31 mouse cellular contexts compared by ENCODE assay signal in genomic region chr6:147207821-147208330, GRCm38 (mm10). TPM values are rescaled to one million over a fixed set of nuclear protein-coding genes. Genes with fewer than 3 reads are reported as not detected.
A peak's percentile ranks its signal among the peaks of the same experiment; 100 is the strongest.
DNase-seq lines count a peak whose midpoint lies in the region; ATAC-seq and TF ChIP-seq lines count a peak whose summit lies in the region.
"Had no signal": no experiment of that assay in that cellular context is flagged by ENCODE, and none has a peak within 500 bp of the region (broad histone marks: within the 10 kb centered on the region; RNA-seq: fewer than 3 reads in every experiment).

No protein-coding gene starts in this region.

- no peak for DNase-seq in limb, embryonic 10.5 days (ENCODE audit: low spot score)
- peak; percentile 42 for DNase-seq in adrenal gland, adult 8-10 months
- peak; percentile 10 for DNase-seq in adrenal gland, postnatal 25 days
- DNase-seq in limb, embryonic 14.5 days (ENCODE audit: low spot score) = peak; percentile 12
- no peak for DNase-seq in heart, postnatal 10 days
- DNase-seq in ovary, postnatal 14 days (ENCODE audit: low spot score) = no peak
- DNase-seq: cerebellum, adult 11-12 months; cerebellum, adult 9-11 months; embryo, embryonic 11 days; gastrocnemius, adult 2 months; heart, postnatal 36 days; kidney, postnatal 4 days; liver, postnatal 0 days; lung, postnatal 4 days; right cerebral cortex, adult 18-20 months; thymus, adult 2 months; thymus, postnatal 36 days had no signal

- no peak overlapping the region for H3K4me2 ChIP-seq in limb, embryonic 12.5 days
- no peak overlapping the region for H3K4me2 ChIP-seq in limb, embryonic 14.5 days (replicated peaks; ENCODE audit: low read depth, low read length, severe bottlenecking)
- H3K4me2 ChIP-seq: embryonic facial prominence, embryonic 12.5 days; hindbrain, embryonic 12.5 days; kidney, embryonic 15.5 days; liver, embryonic 12.5 days; midbrain, embryonic 13.5 days had no signal

- H3K4me3 ChIP-seq in limb, embryonic 12.5 days (replicated peaks) = no peak overlapping the region
- no peak overlapping the region for H3K4me3 ChIP-seq in limb, embryonic 10.5 days
- no peak overlapping the region for H3K4me3 ChIP-seq in limb, embryonic 14.5 days (replicated peaks; ENCODE audit: low read length)
- H3K4me3 ChIP-seq: embryonic facial prominence, embryonic 12.5 days; gastrocnemius, adult 2 months; hindbrain, embryonic 12.5 days; kidney, embryonic 15.5 days; liver, embryonic 12.5 days; megakaryocyte, embryonic 14.5 days; midbrain, embryonic 13.5 days had no signal

- intact Hi-C loops in heart, postnatal 10 days (cut with DNase I) = no loop called here

- TF ChIP-seq POLR2A in limb, embryonic 14.5 days (IDR thresholded peaks at IDR 0.05; ENCODE audit: borderline replicate concordance, extremely low read depth, insufficient read depth, insufficient read length) = no peak

- no peaks in the 10 kb centered on the region for H3K27me3 ChIP-seq in limb, embryonic 12.5 days
- no peaks in the 10 kb centered on the region for H3K27me3 ChIP-seq in limb, embryonic 10.5 days (ENCODE audit: low read depth, poor library complexity, severe bottlenecking)
- no peaks in the 10 kb centered on the region for H3K27me3 ChIP-seq in limb, embryonic 14.5 days (ENCODE audit: control insufficient read depth, insufficient read depth, low read length)
- H3K27me3 ChIP-seq: CH12.LX; embryonic facial prominence, embryonic 12.5 days; hindbrain, embryonic 12.5 days; kidney, embryonic 15.5 days; liver, embryonic 12.5 days; midbrain, embryonic 13.5 days had no signal

- no peaks in the 10 kb centered on the region; the same call in 1 of the 2 replicates for H3K9me3 ChIP-seq in limb, embryonic 12.5 days
- no peaks in the 10 kb centered on the region for H3K9me3 ChIP-seq in limb, embryonic 10.5 days (replicated peaks)
- H3K9me3 ChIP-seq in limb, embryonic 14.5 days (ENCODE audit: control insufficient read depth, low read length) = no peaks in the 10 kb centered on the region
- H3K9me3 ChIP-seq: embryonic facial prominence, embryonic 12.5 days; hindbrain, embryonic 12.5 days; kidney, embryonic 15.5 days; liver, embryonic 12.5 days; midbrain, embryonic 13.5 days had no signal

- H3K9ac ChIP-seq in limb, embryonic 12.5 days (replicated peaks) = no peak overlapping the region
- H3K9ac ChIP-seq in limb, embryonic 14.5 days (ENCODE audit: low read depth, low read length, severe bottlenecking) = no peak overlapping the region
- H3K9ac ChIP-seq: embryonic facial prominence, embryonic 12.5 days; hindbrain, embryonic 12.5 days; kidney, embryonic 15.5 days; liver, embryonic 12.5 days; liver, postnatal 0 days; midbrain, embryonic 13.5 days had no signal

- 0 out of 2 replicates have a peak overlapping the region, but pooled peaks have one; percentile 2 for H3K27ac ChIP-seq in limb, embryonic 12.5 days
- no peak overlapping the region for H3K27ac ChIP-seq in limb, embryonic 10.5 days
- no peak overlapping the region for H3K27ac ChIP-seq in limb, embryonic 14.5 days (replicated peaks; ENCODE audit: low read depth, low read length)
- H3K27ac ChIP-seq: embryonic facial prominence, embryonic 12.5 days; gastrocnemius, adult 2 months; hindbrain, embryonic 12.5 days; kidney, embryonic 15.5 days; liver, embryonic 12.5 days; midbrain, embryonic 13.5 days had no signal

- H3K36me3 ChIP-seq in limb, embryonic 12.5 days = no peaks in the 10 kb centered on the region
- H3K36me3 ChIP-seq in limb, embryonic 10.5 days = no peaks in the 10 kb centered on the region
- no peaks in the 10 kb centered on the region for H3K36me3 ChIP-seq in limb, embryonic 14.5 days (ENCODE audit: control insufficient read depth, insufficient read depth, low read length)
- H3K36me3 ChIP-seq: embryonic facial prominence, embryonic 12.5 days; hindbrain, embryonic 12.5 days; kidney, embryonic 15.5 days; liver, embryonic 12.5 days; midbrain, embryonic 13.5 days had no signal

- H3K4me1 ChIP-seq in limb, embryonic 12.5 days (replicated peaks) = peaks cover 9% of the 10 kb centered on the region; the same call in 1 of the 2 replicates
- 0 out of 2 replicates have a peak, but pooled peaks cover 3% of the 10 kb centered on the region for H3K4me1 ChIP-seq in limb, embryonic 10.5 days
- H3K4me1 ChIP-seq in limb, embryonic 14.5 days (ENCODE audit: control insufficient read depth, insufficient read depth, low read length) = no peaks in the 10 kb centered on the region
- H3K4me1 ChIP-seq: embryonic facial prominence, embryonic 12.5 days; hindbrain, embryonic 12.5 days; kidney, embryonic 15.5 days; liver, embryonic 12.5 days; megakaryocyte, embryonic 14.5 days; midbrain, embryonic 13.5 days had no signal

- WGBS in limb, embryonic 12.5 days = 45% methylated on average over 5 of the region's 5 CpGs
- WGBS in limb, embryonic 10.5 days = 76% methylated on average over 5 of the region's 5 CpGs
- 31% methylated on average over 5 of the region's 5 CpGs for WGBS in limb, embryonic 14.5 days

- 0 out of 2 replicates have a peak, but pooled peaks have one; percentile 15 for ATAC-seq in limb, embryonic 12.5 days (ENCODE audit: insufficient number of reproducible peaks, insufficient read depth, low FRiP score, low TSS enrichment, low read depth)
- ATAC-seq in limb, embryonic 14.5 days (ENCODE audit: low FRiP score, low read depth) = peak; percentile 37; the same call in 1 of the 2 replicates
- ATAC-seq: activated CD4-positive, CD25-positive, alpha-beta regulatory T cell, adult 4 months; forebrain, embryonic 16.5 days; intestine, postnatal 0 days; liver, embryonic 12.5 days; liver, postnatal 0 days; midbrain, embryonic 13.5 days had no signal

RNA-seq across cellular contexts. Expression of gene Pthlh, which starts 56.1 kb away (rescaled TPM):
- polyA plus RNA-seq in limb, embryonic 12.5 days (2016; fragmentation: Nextera tagmentation; extraction: Ambion mirVana) = 5.4 and 7.5 TPM in 2 replicates
- polyA plus RNA-seq in limb, embryonic 10.5 days (2016; fragmentation: Nextera tagmentation; extraction: Ambion mirVana) = 0.39 and 0.71 TPM in 2 replicates
- under 1 TPM; 0.30 to 0.52 (median 0.41) TPM for total RNA-seq in adrenal gland, adult 8-10 months (2022)
- not detected in 2 replicates for total RNA-seq in adrenal gland, postnatal 25 days (2021)
- 15.1 and 19.1 TPM in 2 replicates for polyA plus RNA-seq in limb, embryonic 14.5 days (2012; rRNA removed)
- 13.3 and 15.9 TPM in 2 replicates for polyA plus RNA-seq in limb, embryonic 14.5 days (2014; fragmentation: Nextera tagmentation; extraction: Ambion mirVana)
- 1 to 10 TPM; 1.2 TPM for total RNA-seq in heart, postnatal 10 days (2021)
- total RNA-seq: CH12.LX; ES-E14; monocyte, adult 5-6 weeks; neutrophil, adult 5-6 weeks had no signal
- polyA plus RNA-seq: activated CD4-positive, CD25-positive, alpha-beta regulatory T cell, adult 4 months; liver, postnatal 0 days had no signal

Comparison
In these comparisons a context has a peak if more than half of its experiments do, and no peak if none do; other contexts are left out.
1. DNase-seq: peak in adrenal gland, adult 8-10 months (single experiment), adrenal gland, postnatal 25 days (single experiment) and limb, embryonic 14.5 days (single experiment); none in limb, embryonic 10.5 days (single experiment), heart, postnatal 10 days (0 of 2) and ovary, postnatal 14 days (single experiment).